Mouse (Mus musculus): ENCODE measurements around the gene Gm5868. TPM values are rescaled to one million over a fixed set of nuclear protein-coding genes. Genes with fewer than 3 reads are reported as not detected.
"Not testable (repeated sequence)": the region's sequence is repeated elsewhere in the genome, so short reads cannot be mapped to it uniquely, and the experiment has no call there.

Gm5868 gene
- 0.72 and 0.98 TPM in 2 replicates for polyA plus RNA-seq (2015; fragmentation: Nextera tagmentation; extraction: Ambion mirVana)

DNA sequence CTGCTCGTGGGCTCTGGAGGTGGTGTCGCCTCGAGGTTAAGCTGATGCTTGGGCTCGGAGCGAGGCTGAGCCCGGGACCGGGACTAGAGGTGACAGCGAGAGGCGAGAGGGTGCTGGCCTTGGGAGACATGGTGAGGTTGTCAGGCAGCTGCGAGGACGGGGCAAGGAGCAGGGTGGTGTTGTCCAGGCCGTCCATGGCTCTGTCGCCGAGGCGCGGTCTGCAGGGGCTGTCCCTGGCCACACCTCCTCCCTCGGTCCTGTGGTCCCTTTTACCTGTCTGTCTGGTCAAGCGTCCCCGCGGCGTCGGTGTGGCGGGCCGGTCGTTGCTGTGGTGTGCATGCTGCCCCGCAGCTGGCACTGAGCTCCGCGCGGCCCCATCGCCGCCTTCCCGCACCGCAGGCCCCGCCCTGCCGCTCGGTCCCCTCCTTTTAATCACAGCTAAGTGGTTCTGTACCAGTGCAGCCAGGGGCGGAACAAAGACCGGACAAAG lies at the start of gene Gm5868:
Gene Gm5868 (minus strand): TSS at position 360 of the 490 bp plus-strand sequence.
- H3K4me3 ChIP-seq, result peak within 1 kb of the TSS; percentile 42
- H3K4me1 ChIP-seq, result peaks cover 6% of the 10 kb centered on the region
- H3K4me2 ChIP-seq, result peak within 1 kb of the TSS; percentile 70
- no peaks in the 10 kb centered on the region for H3K36me3 ChIP-seq
- no peak within 1 kb of the TSS for H3K27ac ChIP-seq
- 1% methylated on average over 38 of the region's 38 CpGs for WGBS
- peak; percentile 37; the same call in 1 of the 2 replicates for ATAC-seq (ENCODE audit: insufficient number of reproducible peaks, insufficient read depth, low FRiP score, low TSS enrichment, low read depth)
- peak within 1 kb of the TSS; percentile 49; the same call in 1 of the 2 replicates for H3K9ac ChIP-seq
- H3K27me3 ChIP-seq, result peaks cover 33% of the 10 kb centered on the region
- no peaks in the 10 kb centered on the region for H3K9me3 ChIP-seq

DNA sequence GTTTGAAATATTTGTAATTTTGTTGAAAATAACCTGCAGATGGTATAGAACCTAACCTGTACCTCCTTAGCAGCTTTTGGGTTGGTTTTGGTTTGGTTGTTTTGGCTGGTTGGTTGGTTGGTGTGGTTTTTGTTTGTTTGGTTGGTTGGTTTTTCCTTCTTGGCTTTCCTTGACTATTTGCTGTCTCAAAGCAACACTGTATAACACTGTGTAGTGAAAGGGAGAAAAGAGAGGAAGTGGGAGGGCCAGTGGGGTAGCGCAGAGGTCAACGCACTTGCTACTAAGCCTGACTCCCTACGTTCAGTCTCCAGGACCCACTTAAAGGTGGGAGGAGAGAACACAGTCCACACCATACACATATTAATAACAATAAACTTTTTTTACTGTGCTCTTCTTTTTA lies 49.2 kb upstream of the Gm5868 start:
- Histone ChIP-seq H3K4me3 (no peak overlapping the region), H3K27me3 (no peaks in the 10 kb centered on the region), H3K9me3 (no peaks in the 10 kb centered on the region), H3K4me1 (no peaks in the 10 kb centered on the region), H3K27ac (no peak overlapping the region), H3K9ac (no peak overlapping the region), H3K36me3 (no peaks in the 10 kb centered on the region), H3K4me2 (no peak overlapping the region)
- 82% methylated on average over 3 of the region's 3 CpGs for WGBS
- ATAC-seq (ENCODE audit: insufficient number of reproducible peaks, insufficient read depth, low FRiP score, low TSS enrichment, low read depth), result no peak

DNA sequence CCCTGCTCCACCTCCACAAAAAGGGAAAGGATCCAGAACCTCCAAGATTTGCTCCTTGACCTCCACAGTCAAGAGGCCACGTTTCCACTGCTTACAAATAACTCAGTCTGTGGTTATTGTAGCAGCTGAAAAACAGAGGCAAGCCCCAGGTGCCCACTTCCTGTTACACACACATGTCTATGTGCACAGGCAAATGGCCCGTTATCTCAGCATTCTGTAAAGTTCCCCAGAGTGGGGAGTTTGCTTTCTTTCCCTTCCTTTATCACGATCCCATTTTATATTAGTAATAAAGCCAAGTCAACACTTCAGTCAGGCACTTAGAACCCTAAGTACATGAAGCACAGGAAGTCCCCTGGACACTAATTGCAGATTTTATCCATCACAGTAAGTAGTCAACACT lies 48.8 kb upstream of the Gm5868 start:
- H3K9ac ChIP-seq, result no peak overlapping the region
- no peaks in the 10 kb centered on the region for H3K4me1 ChIP-seq
- WGBS, result 70% methylated on average over 3 of the region's 3 CpGs
- no peak overlapping the region for H3K4me3 ChIP-seq
- H3K27ac ChIP-seq, result no peak overlapping the region
- no peaks in the 10 kb centered on the region for H3K9me3 ChIP-seq
- no peaks in the 10 kb centered on the region for H3K27me3 ChIP-seq
- no peak for ATAC-seq (ENCODE audit: insufficient number of reproducible peaks, insufficient read depth, low FRiP score, low TSS enrichment, low read depth)
- no peak overlapping the region for H3K4me2 ChIP-seq
- H3K36me3 ChIP-seq, result no peaks in the 10 kb centered on the region

- H3K9ac ChIP-seq, result no peak overlapping the region
- no peak overlapping the region for H3K4me2 ChIP-seq
- no peak overlapping the region for H3K27ac ChIP-seq
- no peaks in the 10 kb centered on the region for H3K4me1 ChIP-seq
- no peaks in the 10 kb centered on the region for H3K36me3 ChIP-seq
- no peaks in the 10 kb centered on the region for H3K9me3 ChIP-seq
- no peaks in the 10 kb centered on the region for H3K27me3 ChIP-seq
- no peak overlapping the region for H3K4me3 ChIP-seq
- ATAC-seq (ENCODE audit: insufficient number of reproducible peaks, insufficient read depth, low FRiP score, low TSS enrichment, low read depth), result no peak
- WGBS, result 78% methylated on average over 9 of the region's 9 CpGs
These were observed 47.5 kb upstream of the Gm5868 start for GRCm38 (mm10) chr5:72634791-72635271.

DNA sequence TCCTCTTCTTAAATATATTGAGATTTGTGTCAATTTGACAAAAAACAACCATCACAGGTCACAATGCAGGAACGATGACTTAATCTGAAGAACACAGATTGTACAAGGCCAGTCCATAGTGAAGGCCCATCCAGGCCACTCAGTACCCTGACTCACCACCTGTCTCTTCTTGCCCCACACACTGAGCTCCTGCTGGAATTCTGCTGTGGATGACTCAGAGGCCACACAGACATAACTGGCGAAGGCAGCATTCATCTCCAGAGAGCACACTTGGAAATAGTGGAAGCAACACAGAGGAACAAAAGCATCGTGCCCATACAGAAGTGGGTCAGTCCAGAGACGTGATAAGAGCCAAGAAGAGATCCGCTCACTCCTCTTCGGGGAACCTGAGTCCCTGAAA lies 42.7 kb upstream of the Gm5868 start:
- H3K4me3 ChIP-seq, result no peak overlapping the region
- H3K9me3 ChIP-seq, result no peaks in the 10 kb centered on the region
- no peaks in the 10 kb centered on the region for H3K27me3 ChIP-seq
- no peak overlapping the region for H3K27ac ChIP-seq
- H3K4me2 ChIP-seq, result no peak overlapping the region
- no peaks in the 10 kb centered on the region for H3K4me1 ChIP-seq
- WGBS, result 89% methylated on average over 6 of the region's 6 CpGs
- H3K36me3 ChIP-seq, result no peaks in the 10 kb centered on the region
- no peak for ATAC-seq (ENCODE audit: insufficient number of reproducible peaks, insufficient read depth, low FRiP score, low TSS enrichment, low read depth)
- no peak overlapping the region for H3K9ac ChIP-seq

- Histone ChIP-seq H3K9me3 (no peaks in the 10 kb centered on the region), H3K9ac (no peak overlapping the region), H3K4me2 (no peak overlapping the region), H3K4me1 (no peaks in the 10 kb centered on the region), H3K36me3 (no peaks in the 10 kb centered on the region), H3K27me3 (no peaks in the 10 kb centered on the region), H3K27ac (no peak overlapping the region), H3K4me3 (no peak overlapping the region)
- ATAC-seq (ENCODE audit: insufficient number of reproducible peaks, insufficient read depth, low FRiP score, low TSS enrichment, low read depth), result no peak
- WGBS, result 80% methylated on average over 1 of the region's 1 CpGs
These were observed 33.7 kb upstream of the Gm5868 start for GRCm38 (mm10) chr5:72621022-72621421.

DNA sequence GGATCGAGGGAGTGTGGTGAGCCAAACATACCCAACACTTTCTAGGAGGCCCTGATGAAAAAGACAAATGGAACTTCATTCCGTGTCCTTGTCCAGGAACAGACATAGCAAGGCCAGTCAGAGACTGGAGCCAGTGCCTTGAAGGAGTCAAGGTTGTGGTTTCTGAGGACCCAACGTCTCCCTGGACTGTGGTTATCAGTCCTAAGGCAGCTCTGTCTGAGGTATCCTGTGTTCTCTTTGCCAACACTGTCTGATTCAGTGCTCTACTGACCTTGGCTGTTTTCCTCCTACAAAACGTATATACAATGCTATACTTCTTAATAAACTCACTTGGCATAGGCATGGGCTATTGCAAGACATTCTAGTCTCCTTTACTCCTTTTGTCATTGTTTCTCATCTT lies 30.1 kb upstream of the Gm5868 start:
- no peak overlapping the region for H3K4me2 ChIP-seq
- no peak overlapping the region for H3K27ac ChIP-seq
- 77% methylated on average over 4 of the region's 4 CpGs for WGBS
- no peaks in the 10 kb centered on the region for H3K36me3 ChIP-seq
- no peaks in the 10 kb centered on the region for H3K27me3 ChIP-seq
- no peak overlapping the region for H3K9ac ChIP-seq
- H3K4me3 ChIP-seq, result no peak overlapping the region
- H3K9me3 ChIP-seq, result no peaks in the 10 kb centered on the region
- H3K4me1 ChIP-seq, result no peaks in the 10 kb centered on the region
- ATAC-seq (ENCODE audit: insufficient number of reproducible peaks, insufficient read depth, low FRiP score, low TSS enrichment, low read depth), result no peak

DNA sequence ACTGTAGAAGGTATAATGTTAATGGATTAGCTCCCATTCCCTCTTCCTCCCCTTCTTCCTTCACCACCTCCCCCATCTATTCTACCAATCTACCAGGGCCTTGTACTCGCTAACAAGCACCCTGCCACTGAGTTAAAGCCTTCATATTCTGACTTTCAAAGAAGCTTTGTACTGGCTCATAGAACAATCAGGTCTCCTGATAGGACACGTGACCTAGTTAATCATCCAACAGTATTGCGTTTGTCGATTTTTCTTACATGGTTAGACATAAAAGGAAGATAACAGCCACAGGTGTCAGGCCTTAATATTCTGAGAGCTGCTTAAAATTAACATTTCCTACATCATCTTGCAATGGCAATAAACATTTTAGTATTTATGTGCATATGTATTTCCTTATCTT lies 15.8 kb upstream of the Gm5868 start:
- ATAC-seq (ENCODE audit: insufficient number of reproducible peaks, insufficient read depth, low FRiP score, low TSS enrichment, low read depth), result no peak
- H3K9me3 ChIP-seq, result no peaks in the 10 kb centered on the region
- no peak overlapping the region for H3K4me2 ChIP-seq
- H3K4me3 ChIP-seq, result no peak overlapping the region
- no peaks in the 10 kb centered on the region for H3K27me3 ChIP-seq
- no peaks in the 10 kb centered on the region for H3K4me1 ChIP-seq
- H3K27ac ChIP-seq, result no peak overlapping the region
- no peak overlapping the region for H3K9ac ChIP-seq
- 91% methylated on average over 4 of the region's 4 CpGs for WGBS
- no peaks in the 10 kb centered on the region for H3K36me3 ChIP-seq

- 13% methylated on average over 5 of the region's 5 CpGs for WGBS
- Histone ChIP-seq H3K9me3 (no peaks in the 10 kb centered on the region), H3K4me3 (no peak overlapping the region), H3K36me3 (no peaks in the 10 kb centered on the region), H3K9ac (no peak overlapping the region), H3K4me2 (no peak overlapping the region), H3K27ac (no peak overlapping the region), H3K27me3 (no peaks in the 10 kb centered on the region), H3K4me1 (no peaks in the 10 kb centered on the region)
- ATAC-seq (ENCODE audit: insufficient number of reproducible peaks, insufficient read depth, low FRiP score, low TSS enrichment, low read depth), result no peak
These were observed 13.7 kb upstream of the Gm5868 start for GRCm38 (mm10) chr5:72601006-72601405.

GRCm38 (mm10) chr5:72586667-72587191 lies 622 bp downstream of the Gm5868 start:
- not testable (repeated sequence) for H3K27ac ChIP-seq, H3K4me1 ChIP-seq, H3K36me3 ChIP-seq, H3K9me3 ChIP-seq
- H3K4me3 ChIP-seq, result peak overlapping the region; percentile 42
- WGBS, result 42% methylated on average over 25 of the region's 25 CpGs
- ATAC-seq (ENCODE audit: insufficient number of reproducible peaks, insufficient read depth, low FRiP score, low TSS enrichment, low read depth), result 0 out of 2 replicates have a peak, but pooled peaks have one; percentile 37
- peak overlapping the region; percentile 70 for H3K4me2 ChIP-seq
- peaks cover 35% of the 10 kb centered on the region for H3K27me3 ChIP-seq
- peak overlapping the region; percentile 49; the same call in 1 of the 2 replicates for H3K9ac ChIP-seq

DNA sequence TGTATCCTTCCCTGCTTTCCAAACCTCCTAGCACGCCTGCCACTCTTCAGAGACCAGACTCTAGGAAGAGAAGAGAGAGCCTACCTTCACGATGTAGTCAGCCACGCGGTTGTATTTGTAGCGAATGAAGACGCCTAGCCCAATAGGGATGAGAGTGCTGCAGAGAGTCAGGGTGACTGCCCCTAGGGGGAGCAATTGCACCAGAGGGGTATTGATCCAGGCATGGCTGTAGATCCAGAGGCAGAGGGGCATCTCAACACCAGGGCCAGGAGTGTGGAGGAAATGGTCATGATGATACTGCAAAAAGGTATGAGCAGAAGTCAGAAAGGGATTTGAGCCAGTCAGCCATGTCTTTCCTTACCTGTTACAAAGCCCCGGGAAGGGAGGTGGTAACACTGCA lies 1.2 kb downstream of the Gm5868 start:
- peaks cover 41% of the 10 kb centered on the region for H3K27me3 ChIP-seq
- H3K9me3 ChIP-seq; H3K36me3 ChIP-seq; H3K4me2 ChIP-seq; ATAC-seq (ENCODE audit: insufficient number of reproducible peaks, insufficient read depth, low FRiP score, low TSS enrichment, low read depth); H3K27ac ChIP-seq; H3K9ac ChIP-seq; H3K4me1 ChIP-seq; H3K4me3 ChIP-seq: not testable (repeated sequence)
- WGBS, result 43% methylated on average over 7 of the region's 7 CpGs

DNA sequence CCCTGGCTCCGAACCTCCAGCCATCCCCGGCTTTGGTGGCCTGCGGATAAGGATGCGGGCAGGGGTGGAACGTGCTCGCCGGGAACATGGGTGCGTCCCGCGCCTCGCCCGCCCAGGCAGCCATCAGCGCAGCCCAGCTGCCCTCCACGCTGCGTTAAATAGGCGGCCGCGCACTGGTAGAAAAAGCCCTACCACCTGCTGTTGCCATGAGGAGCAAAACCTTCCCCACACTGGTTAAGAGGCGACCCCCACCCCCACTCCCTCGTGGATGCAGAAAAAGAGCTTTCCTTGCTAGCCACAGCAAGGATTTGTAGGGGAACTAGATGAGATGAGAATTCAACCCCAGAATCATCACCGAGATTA lies 6.4 kb downstream of the Gm5868 start, which contains the start of gene Zar1:
Gene Zar1 (minus strand): TSS at position 285 of the 363 bp plus-strand sequence.
- 5% methylated on average over 18 of the region's 21 CpGs for WGBS
- H3K9ac ChIP-seq, result peak within 1 kb of the TSS; percentile 69
- H3K27me3 ChIP-seq, result peaks cover 23% of the 10 kb centered on the region
- not testable (repeated sequence) for H3K9me3 ChIP-seq, H3K36me3 ChIP-seq, H3K4me1 ChIP-seq, H3K27ac ChIP-seq
- ATAC-seq (ENCODE audit: insufficient number of reproducible peaks, insufficient read depth, low FRiP score, low TSS enrichment, low read depth), result peak; percentile 64; the same call in 1 of the 2 replicates
- peak within 1 kb of the TSS; percentile 86 for H3K4me2 ChIP-seq
- peak within 1 kb of the TSS; percentile 48 for H3K4me3 ChIP-seq

All from embryonic facial prominence, embryonic 13.5 days (tissue).